Mouse (Mus musculus) ES-E14 (cell line): Measurements from ENCODE around the gene 1700109H08Rik.

Source experiments
- CHD2 ChIP-seq: IDR thresholded peaks from 2 replicates; pipeline ENCODE4 v1.6.1; 2014; ENCODE audit warnings: mild to moderate bottlenecking, low read depth, low read length, inconsistent platforms
- HCFC1 ChIP-seq: IDR thresholded peaks from 2 replicates; pipeline ENCODE4 v1.6.1; 2012; ENCODE audit warnings: low read length, inconsistent platforms, borderline replicate concordance; ENCODE audit not compliant: insufficient read depth

DNA sequence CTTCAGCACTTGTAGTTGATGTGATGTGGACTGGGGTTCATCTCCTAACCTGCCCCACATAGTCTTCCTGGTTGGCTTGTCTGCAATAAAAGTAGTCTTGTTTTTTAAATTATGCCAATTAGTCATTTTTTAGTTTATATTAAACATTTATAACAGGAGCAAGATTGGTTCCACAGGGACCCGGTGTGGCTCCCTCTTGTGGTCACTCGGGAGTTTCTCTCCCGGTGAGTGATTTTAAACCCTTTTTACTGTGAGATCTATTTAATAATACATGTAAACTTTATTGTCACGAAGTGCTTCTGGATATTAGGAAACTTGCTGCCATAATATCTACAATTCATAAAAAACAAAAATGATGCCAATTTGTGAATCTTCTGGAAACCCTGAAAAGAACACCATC lies 62.6 kb downstream of the 1700109H08Rik start:
- no peak for TF ChIP-seq CHD2
- TF ChIP-seq HCFC1 = no peak
